Mouse (Mus musculus) c-Kit-positive CD71-positive TER-119-negative erythroid progenitor cells, embryonic 14.5 days (primary cell): Measurements from ENCODE around the gene Zfpl1.
"Not testable (repeated sequence)": the region's sequence is repeated elsewhere in the genome, so short reads cannot be mapped to it uniquely, and the experiment has no call there.

Experiments used
- DNase-seq: peaks from one replicate; pipeline ENCODE4 v3.0.0-alpha.2; 2013; ENCODE audit warnings: low read depth

Gene Zfpl1

GRCm38 (mm10) chr19:6084478-6085248 is at the start of gene Zfpl1, which contains the start of gene Cdca5:
TSS of gene Zfpl1 (minus strand) at chr19:6084956.
TSS of gene Cdca5 (plus strand) at chr19:6084983.
- peak; percentile 99 for DNase-seq

- not testable (repeated sequence) for DNase-seq
Observed at GRCm38 (mm10) chr19:6133197-6133596, 48.4 kb upstream of the Zfpl1 start.

GRCm38 (mm10) chr19:6132171-6132827 is 47.5 kb upstream of the Zfpl1 start:
- peak; percentile 70 for DNase-seq

GRCm38 (mm10) chr19:6130414-6131128 is 45.8 kb upstream of the Zfpl1 start:
- not testable (repeated sequence) for DNase-seq

- DNase-seq = peak; percentile 96
Observed at GRCm38 (mm10) chr19:6127760-6128341, 43.1 kb upstream of the Zfpl1 start, which contains the start of gene Snx15. TSS of gene Snx15 (minus strand) at chr19:6128304.

- DNase-seq = no peak
Observed at GRCm38 (mm10) chr19:6126789-6127580, 42.2 kb upstream of the Zfpl1 start.

- DNase-seq = peak; percentile 71
Observed at GRCm38 (mm10) chr19:6126289-6126688, 41.5 kb upstream of the Zfpl1 start.

- no peak for DNase-seq
Observed at GRCm38 (mm10) chr19:6124898-6125297, 40.1 kb upstream of the Zfpl1 start.

- DNase-seq = no peak
Observed at GRCm38 (mm10) chr19:6123330-6123729, 38.6 kb upstream of the Zfpl1 start.

GRCm38 (mm10) chr19:6121761-6122160 is 37.0 kb upstream of the Zfpl1 start:
- no peak for DNase-seq

GRCm38 (mm10) chr19:6118677-6119185 is 34.0 kb upstream of the Zfpl1 start:
- DNase-seq = no peak

- DNase-seq = peak; percentile 92
Observed at GRCm38 (mm10) chr19:6117986-6118676, 33.4 kb upstream of the Zfpl1 start, which contains the start of gene Sac3d1. TSS of gene Sac3d1 (minus strand) at chr19:6118650.

- DNase-seq = no peak
Observed at GRCm38 (mm10) chr19:6117346-6117985, 32.7 kb upstream of the Zfpl1 start.

- no peak for DNase-seq
Observed at GRCm38 (mm10) chr19:6116113-6116850, 31.5 kb upstream of the Zfpl1 start.

GRCm38 (mm10) chr19:6113116-6113515 is 28.4 kb upstream of the Zfpl1 start:
- no peak for DNase-seq

GRCm38 (mm10) chr19:6105586-6105985 is 20.8 kb upstream of the Zfpl1 start, which contains the start of gene Naaladl1:
TSS of gene Naaladl1 (plus strand) at chr19:6105782.
- no peak for DNase-seq

- no peak for DNase-seq
Observed at GRCm38 (mm10) chr19:6104476-6104875, 19.7 kb upstream of the Zfpl1 start.

- DNase-seq = no peak
Observed at GRCm38 (mm10) chr19:6102169-6102853, 17.6 kb upstream of the Zfpl1 start.

- DNase-seq = no peak
Observed at GRCm38 (mm10) chr19:6101186-6101585, 16.4 kb upstream of the Zfpl1 start.
